Comparison of ENCODE assay signal across 16 mouse cellular contexts in genomic region chr9:100573300-100573699, GRCm38 (mm10).
"Had no signal": no experiment of that assay in that cellular context is flagged by ENCODE, and none has a peak within 500 bp of the region (broad histone marks: within the 10 kb centered on the region; RNA-seq: fewer than 3 reads in every experiment).

No protein-coding gene starts in this region.

- H3K4me2 ChIP-seq: kidney, embryonic 15.5 days; limb, embryonic 15.5 days; liver, embryonic 12.5 days; midbrain, embryonic 12.5 days had no signal

- H3K9me3 ChIP-seq: kidney, embryonic 15.5 days; limb, embryonic 15.5 days; liver, embryonic 12.5 days; megakaryocyte, embryonic 14.5 days; midbrain, embryonic 12.5 days had no signal

- DNase-seq: kidney, adult 2 months; kidney, postnatal 14 days; right cerebral cortex, adult 18-20 months; right cerebral cortex, postnatal 25 days; thymus, adult 18-20 months; thymus, postnatal 14 days had no signal

- H3K4me3 ChIP-seq: kidney, embryonic 15.5 days; left cerebral cortex, adult 2 months; limb, embryonic 15.5 days; liver, embryonic 12.5 days; megakaryocyte, embryonic 14.5 days; midbrain, embryonic 12.5 days had no signal

- ATAC-seq: intestine, embryonic 16.5 days; liver, embryonic 12.5 days; midbrain, embryonic 16.5 days had no signal

- H3K36me3 ChIP-seq: kidney, embryonic 15.5 days; limb, embryonic 15.5 days; liver, embryonic 12.5 days; midbrain, embryonic 12.5 days had no signal

- H3K9ac ChIP-seq: kidney, embryonic 15.5 days; limb, embryonic 15.5 days; liver, embryonic 12.5 days; midbrain, embryonic 12.5 days had no signal

- H3K27ac ChIP-seq: kidney, embryonic 15.5 days; left cerebral cortex, adult 2 months; limb, embryonic 15.5 days; liver, embryonic 12.5 days; macrophage; midbrain, embryonic 12.5 days; stomach, postnatal 0 days had no signal
